Mouse (Mus musculus): ENCODE data around the gene Sytl3. TPM values are rescaled to one million over a fixed set of nuclear protein-coding genes. Genes with fewer than 3 reads are reported as not detected.
"Not testable (repeated sequence)": the region's sequence is repeated elsewhere in the genome, so short reads cannot be mapped to it uniquely, and the experiment has no call there.

The Sytl3 gene
- polyA plus RNA-seq (2012; fragmentation: generic; extraction: Trizol), result 0.14 TPM
- long read RNA-seq, experiment 1, result 0 reads
- long read RNA-seq, experiment 2, result 0 reads

- not testable (repeated sequence) for H3K27me3 ChIP-seq (ENCODE audit: control insufficient read depth, insufficient read depth, insufficient read length); H3K79me3 ChIP-seq (ENCODE audit: low read depth); H3K36me3 ChIP-seq (ENCODE audit: control insufficient read depth, insufficient read depth); H3ac ChIP-seq (ENCODE audit: control insufficient read depth, insufficient read length, low read depth); H3K4me3 ChIP-seq (ENCODE audit: insufficient read depth, poor library complexity, severe bottlenecking); H3K79me2 ChIP-seq (ENCODE audit: control insufficient read depth, insufficient read depth)
Measured at GRCm38 (mm10) chr17:6658801-6659200, at the start of gene Sytl3. Sytl3 (plus strand) TSS chr17:6659093.

DNA sequence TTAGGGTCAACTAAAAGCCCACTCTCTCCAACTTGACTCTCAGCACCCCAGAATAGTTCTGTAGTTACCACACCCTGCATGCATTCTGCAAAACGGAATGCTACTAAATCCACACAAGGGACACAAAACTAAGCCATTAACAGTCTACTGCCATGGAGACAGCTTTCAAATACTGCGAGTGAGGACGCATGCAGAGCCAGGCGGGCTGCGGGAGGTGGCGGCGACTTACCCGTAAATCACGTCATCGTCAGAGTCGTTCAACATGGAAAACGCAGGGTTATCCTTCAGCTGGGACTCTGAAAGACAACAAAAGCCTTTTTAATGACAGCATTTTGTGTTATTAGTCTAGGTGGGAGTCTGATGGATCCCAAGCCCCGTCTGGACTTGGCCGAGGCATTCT, 45.4 kb upstream of the Sytl3 start:
- H3ac ChIP-seq (ENCODE audit: control insufficient read depth, insufficient read length, low read depth); H3K4me3 ChIP-seq (ENCODE audit: insufficient read depth, poor library complexity, severe bottlenecking); H3K36me3 ChIP-seq (ENCODE audit: control insufficient read depth, insufficient read depth); H3K27me3 ChIP-seq (ENCODE audit: control insufficient read depth, insufficient read depth, insufficient read length); H3K79me3 ChIP-seq (ENCODE audit: low read depth); H3K79me2 ChIP-seq (ENCODE audit: control insufficient read depth, insufficient read depth): not testable (repeated sequence)

DNA sequence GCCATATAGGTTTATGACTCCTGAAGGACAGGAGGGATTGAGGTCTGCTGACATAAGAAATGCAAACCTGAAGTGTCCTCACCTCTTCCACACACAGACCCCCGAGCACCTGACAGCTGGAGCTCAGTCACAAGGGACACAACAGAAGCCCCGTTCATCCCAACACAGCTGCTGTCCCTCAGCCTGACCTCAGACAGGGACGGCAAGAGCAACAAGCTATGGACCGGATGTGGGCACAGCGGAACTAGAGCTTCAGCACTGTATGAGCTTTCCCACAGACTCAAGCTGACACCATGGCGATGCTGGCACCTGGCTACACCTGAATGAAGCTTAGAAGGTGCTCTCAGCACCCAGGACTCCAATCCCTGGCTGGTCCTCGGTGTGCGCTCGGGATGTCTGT, 44.6 kb upstream of the Sytl3 start:
- H3K36me3 ChIP-seq (ENCODE audit: control insufficient read depth, insufficient read depth); H3ac ChIP-seq (ENCODE audit: control insufficient read depth, insufficient read length, low read depth); H3K79me2 ChIP-seq (ENCODE audit: control insufficient read depth, insufficient read depth); H3K27me3 ChIP-seq (ENCODE audit: control insufficient read depth, insufficient read depth, insufficient read length); H3K4me3 ChIP-seq (ENCODE audit: insufficient read depth, poor library complexity, severe bottlenecking); H3K79me3 ChIP-seq (ENCODE audit: low read depth): not testable (repeated sequence)

GRCm38 (mm10) chr17:6616731-6617130, 42.2 kb upstream of the Sytl3 start:
- not testable (repeated sequence) for H3K79me2 ChIP-seq (ENCODE audit: control insufficient read depth, insufficient read depth); H3K79me3 ChIP-seq (ENCODE audit: low read depth); H3ac ChIP-seq (ENCODE audit: control insufficient read depth, insufficient read length, low read depth); H3K4me3 ChIP-seq (ENCODE audit: insufficient read depth, poor library complexity, severe bottlenecking); H3K36me3 ChIP-seq (ENCODE audit: control insufficient read depth, insufficient read depth); H3K27me3 ChIP-seq (ENCODE audit: control insufficient read depth, insufficient read depth, insufficient read length)

DNA sequence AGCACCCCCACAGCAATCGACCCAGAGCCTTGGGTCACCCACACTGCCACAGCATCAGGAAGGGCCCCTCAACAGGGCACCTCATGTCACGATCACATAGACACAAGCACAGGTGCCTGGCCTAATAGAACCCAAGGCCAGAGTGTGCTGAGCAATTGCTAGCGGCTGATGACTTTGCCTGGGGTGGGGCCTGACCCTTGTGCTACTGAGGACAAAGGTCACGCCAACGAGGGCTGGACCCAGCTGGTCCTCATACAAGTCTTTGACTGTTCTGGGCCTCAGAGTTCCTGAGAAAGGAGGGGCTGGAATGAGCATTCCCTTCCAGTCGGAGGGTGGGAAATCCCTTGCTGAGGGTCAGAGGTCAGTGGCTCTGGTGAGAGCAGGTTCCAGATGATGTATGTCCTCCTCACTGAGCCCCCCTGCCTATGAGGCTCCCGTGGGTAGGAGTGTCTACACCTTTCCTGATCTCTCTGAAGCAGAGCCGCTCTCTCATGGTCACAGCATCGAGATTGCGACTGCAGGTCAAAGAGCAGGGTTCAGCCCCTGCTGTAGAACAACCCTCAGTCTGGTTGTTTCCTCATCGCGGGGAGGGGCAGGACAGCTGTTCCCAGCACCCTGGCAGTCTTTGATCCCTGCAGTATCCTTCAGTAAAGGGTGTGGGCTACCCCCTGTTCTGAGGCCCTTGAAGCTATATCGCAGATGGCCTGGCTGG, 41.0 kb upstream of the Sytl3 start:
- not testable (repeated sequence) for H3ac ChIP-seq (ENCODE audit: control insufficient read depth, insufficient read length, low read depth); H3K79me3 ChIP-seq (ENCODE audit: low read depth); H3K4me3 ChIP-seq (ENCODE audit: insufficient read depth, poor library complexity, severe bottlenecking); H3K27me3 ChIP-seq (ENCODE audit: control insufficient read depth, insufficient read depth, insufficient read length); H3K36me3 ChIP-seq (ENCODE audit: control insufficient read depth, insufficient read depth); H3K79me2 ChIP-seq (ENCODE audit: control insufficient read depth, insufficient read depth)

- not testable (repeated sequence) for H3K4me3 ChIP-seq (ENCODE audit: insufficient read depth, poor library complexity, severe bottlenecking); H3K36me3 ChIP-seq (ENCODE audit: control insufficient read depth, insufficient read depth); H3K27me3 ChIP-seq (ENCODE audit: control insufficient read depth, insufficient read depth, insufficient read length); H3K79me3 ChIP-seq (ENCODE audit: low read depth); H3K79me2 ChIP-seq (ENCODE audit: control insufficient read depth, insufficient read depth); H3ac ChIP-seq (ENCODE audit: control insufficient read depth, insufficient read length, low read depth)
Measured at GRCm38 (mm10) chr17:6619271-6619670, 39.6 kb upstream of the Sytl3 start.

GRCm38 (mm10) chr17:6620035-6620434, 38.9 kb upstream of the Sytl3 start:
- H3K79me2 ChIP-seq (ENCODE audit: control insufficient read depth, insufficient read depth); H3K27me3 ChIP-seq (ENCODE audit: control insufficient read depth, insufficient read depth, insufficient read length); H3K4me3 ChIP-seq (ENCODE audit: insufficient read depth, poor library complexity, severe bottlenecking); H3K36me3 ChIP-seq (ENCODE audit: control insufficient read depth, insufficient read depth); H3K79me3 ChIP-seq (ENCODE audit: low read depth); H3ac ChIP-seq (ENCODE audit: control insufficient read depth, insufficient read length, low read depth): not testable (repeated sequence)

DNA sequence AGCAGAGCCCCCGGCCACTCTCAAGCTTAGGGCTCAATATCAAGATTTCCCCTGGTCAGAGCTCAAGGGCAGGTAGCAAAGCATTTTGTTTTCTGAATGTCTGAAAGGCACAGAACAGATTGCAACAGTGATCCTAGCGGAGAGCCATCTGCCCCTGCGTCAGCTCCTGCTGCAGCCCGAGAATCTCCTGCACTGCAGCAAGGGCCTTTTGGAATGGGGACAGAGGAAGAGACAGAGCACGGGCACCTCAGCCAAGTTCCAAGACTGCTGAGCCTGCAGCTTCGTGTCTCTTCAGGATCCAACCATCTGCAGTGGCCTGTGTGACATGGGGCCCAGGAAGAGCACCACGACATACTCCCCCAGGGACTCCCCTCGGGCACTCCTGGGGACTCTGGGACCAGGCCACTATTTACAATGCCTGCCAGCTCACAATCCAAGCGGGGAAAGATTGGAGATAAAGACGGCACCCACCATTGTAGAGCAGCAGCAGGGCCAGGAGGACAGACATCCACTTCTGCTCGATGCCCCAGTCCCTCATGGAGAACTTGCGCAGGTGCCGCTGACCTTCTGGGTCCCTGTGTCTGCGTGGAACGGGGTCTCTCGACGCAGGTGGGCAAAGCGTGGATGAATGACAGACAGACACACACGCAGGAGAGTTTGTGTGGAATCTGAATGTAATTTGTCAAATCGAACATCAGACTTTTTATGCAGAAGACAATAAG, 38.0 kb upstream of the Sytl3 start:
- not testable (repeated sequence) for H3K4me3 ChIP-seq (ENCODE audit: insufficient read depth, poor library complexity, severe bottlenecking); H3K79me3 ChIP-seq (ENCODE audit: low read depth); H3K79me2 ChIP-seq (ENCODE audit: control insufficient read depth, insufficient read depth); H3K36me3 ChIP-seq (ENCODE audit: control insufficient read depth, insufficient read depth); H3K27me3 ChIP-seq (ENCODE audit: control insufficient read depth, insufficient read depth, insufficient read length); H3ac ChIP-seq (ENCODE audit: control insufficient read depth, insufficient read length, low read depth)

DNA sequence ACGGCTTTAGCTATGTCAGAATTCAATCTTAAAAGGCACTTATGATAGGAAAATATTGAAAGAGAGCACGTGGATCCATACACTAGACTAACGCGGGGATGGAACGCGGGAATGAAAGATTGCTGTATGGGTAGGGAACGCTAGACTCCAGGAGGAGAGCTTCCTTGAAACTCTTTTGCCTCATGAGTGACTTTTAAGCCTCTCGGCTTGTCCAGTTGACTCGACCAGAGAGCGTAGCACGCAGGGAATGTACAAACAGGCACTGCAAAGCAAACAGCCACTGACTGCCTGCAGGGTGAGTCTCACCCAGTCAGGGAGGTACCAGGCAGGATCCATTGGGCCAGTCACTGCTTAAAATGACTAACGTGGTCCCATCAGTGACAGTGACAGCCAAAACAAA, 36.9 kb upstream of the Sytl3 start:
- not testable (repeated sequence) for H3K79me3 ChIP-seq (ENCODE audit: low read depth); H3K27me3 ChIP-seq (ENCODE audit: control insufficient read depth, insufficient read depth, insufficient read length); H3K4me3 ChIP-seq (ENCODE audit: insufficient read depth, poor library complexity, severe bottlenecking); H3ac ChIP-seq (ENCODE audit: control insufficient read depth, insufficient read length, low read depth); H3K79me2 ChIP-seq (ENCODE audit: control insufficient read depth, insufficient read depth); H3K36me3 ChIP-seq (ENCODE audit: control insufficient read depth, insufficient read depth)

DNA sequence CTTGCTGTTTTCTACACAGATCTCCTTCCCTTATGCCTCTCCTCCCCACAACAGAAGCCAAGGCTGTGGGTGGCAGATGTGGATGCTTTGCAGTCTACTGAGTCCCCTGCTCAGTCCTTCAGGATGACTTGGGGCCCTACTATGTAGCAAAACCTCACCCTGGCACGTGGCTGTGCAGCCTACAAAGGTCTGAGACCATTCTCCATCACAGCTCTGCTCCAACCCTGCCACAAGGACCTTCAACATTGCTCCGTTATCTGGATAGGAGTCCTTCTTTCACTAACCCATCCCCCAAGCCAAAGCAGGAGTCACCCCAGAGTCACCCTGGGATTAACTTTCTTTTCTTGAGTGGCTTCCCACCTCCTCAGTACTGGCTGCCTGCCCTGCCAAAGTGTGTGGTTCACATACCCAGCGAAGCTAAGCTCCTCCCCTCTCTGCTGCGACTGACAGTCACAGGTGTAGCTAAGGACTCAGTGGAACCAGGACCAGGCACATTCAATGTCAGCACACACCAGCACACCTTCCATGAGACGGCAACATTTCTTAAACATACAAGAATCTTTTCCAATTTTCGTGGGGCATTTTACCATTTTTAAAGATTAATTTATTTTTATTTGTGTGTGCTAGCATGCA, 33.9 kb upstream of the Sytl3 start:
- H3K79me2 ChIP-seq (ENCODE audit: control insufficient read depth, insufficient read depth); H3K36me3 ChIP-seq (ENCODE audit: control insufficient read depth, insufficient read depth); H3K79me3 ChIP-seq (ENCODE audit: low read depth); H3ac ChIP-seq (ENCODE audit: control insufficient read depth, insufficient read length, low read depth); H3K27me3 ChIP-seq (ENCODE audit: control insufficient read depth, insufficient read depth, insufficient read length); H3K4me3 ChIP-seq (ENCODE audit: insufficient read depth, poor library complexity, severe bottlenecking): not testable (repeated sequence)

- H3K79me3 ChIP-seq (ENCODE audit: low read depth); H3K79me2 ChIP-seq (ENCODE audit: control insufficient read depth, insufficient read depth); H3ac ChIP-seq (ENCODE audit: control insufficient read depth, insufficient read length, low read depth); H3K27me3 ChIP-seq (ENCODE audit: control insufficient read depth, insufficient read depth, insufficient read length); H3K36me3 ChIP-seq (ENCODE audit: control insufficient read depth, insufficient read depth); H3K4me3 ChIP-seq (ENCODE audit: insufficient read depth, poor library complexity, severe bottlenecking): not testable (repeated sequence)
Measured at GRCm38 (mm10) chr17:6630398-6630797, 28.5 kb upstream of the Sytl3 start.
